Comparison of ENCODE assay signal across 18 mouse cellular contexts in genomic region chr14:40892326-40892825, GRCm38 (mm10).
"Had no signal": no experiment of that assay in that cellular context is flagged by ENCODE, and none has a peak within 500 bp of the region (broad histone marks: within the 10 kb centered on the region; RNA-seq: fewer than 3 reads in every experiment).

No protein-coding gene starts in this region.

- H3K27ac ChIP-seq: midbrain, embryonic 10.5 days; neural tube, embryonic 13.5 days; neural tube, embryonic 15.5 days had no signal

- H3K36me3 ChIP-seq: midbrain, embryonic 10.5 days; neural tube, embryonic 13.5 days; neural tube, embryonic 15.5 days had no signal

- H3K4me3 ChIP-seq: midbrain, embryonic 10.5 days; myocyte; neural tube, embryonic 13.5 days; neural tube, embryonic 15.5 days had no signal

- H3K9me3 ChIP-seq: midbrain, embryonic 10.5 days; neural tube, embryonic 13.5 days; neural tube, embryonic 15.5 days had no signal

- DNase-seq: lung, adult 18-20 months; lung, embryonic 14.5 days; lung, postnatal 10 days; lung, postnatal 4 days; midbrain, embryonic 14.5 days; retina, postnatal 1 day; right cerebral cortex, adult 18-20 months; right cerebral cortex, postnatal 25 days; right cerebral cortex, postnatal 4 days; spleen, adult 18-20 months; thymus, adult 18-20 months; thymus, postnatal 14 days; thymus, postnatal 4 days had no signal

- H3K4me2 ChIP-seq: lung, embryonic 14.5 days; neural tube, embryonic 13.5 days; neural tube, embryonic 15.5 days had no signal

- H3K9ac ChIP-seq: lung, embryonic 14.5 days; neural tube, embryonic 13.5 days; neural tube, embryonic 15.5 days had no signal

- H3K27me3 ChIP-seq: neural tube, embryonic 13.5 days; neural tube, embryonic 15.5 days had no signal

- ATAC-seq: midbrain, embryonic 16.5 days had no signal
